Mouse (Mus musculus): ENCODE measurements around the gene Slit3.

GRCm38 (mm10) chr11:35419013-35419412 is 298.0 kb downstream of the Slit3 start:
- TF ChIP-seq CTCF (IDR thresholded peaks at IDR 0.05; ENCODE audit: low read depth): no peak
- no peak for TF ChIP-seq EP300 (IDR thresholded peaks at IDR 0.05; ENCODE audit: low read depth)
